Mouse (Mus musculus) limb, embryonic 13.5 days (tissue): ENCODE measurements around the gene Prn. TPM values are rescaled to one million over a fixed set of nuclear protein-coding genes. Genes with fewer than 3 reads are reported as not detected.

Experiments used
- ATAC-seq: fragments of 200-750 bp; cut with Nextera tagmentation; 2 replicates; pipeline ENCODE4 v1.8.0; 2017; ENCODE audit warnings: low read depth, moderate number of reproducible peaks, moderate TSS enrichment; ENCODE audit not compliant: low FRiP score
- H3K27ac ChIP-seq: fragments of 300-500 bp; sonication (generic); 2 replicates; pipeline ENCODE4 v1.5.1; 2015; ENCODE audit warnings: inconsistent platforms, mild to moderate bottlenecking, moderate library complexity
- H3K27me3 ChIP-seq: fragments of 300-500 bp; sonication (generic); 2 replicates; pipeline ENCODE4 v1.6.1; 2015; ENCODE audit warnings: mild to moderate bottlenecking, inconsistent platforms
- H3K36me3 ChIP-seq: fragments of 300-500 bp; sonication (generic); 2 replicates; pipeline ENCODE4 v1.6.1; 2015; ENCODE audit warnings: inconsistent platforms, mild to moderate bottlenecking, moderate library complexity
- H3K4me1 ChIP-seq: fragments of 300-500 bp; sonication (generic); 2 replicates; pipeline ENCODE4 v1.6.1; 2015; ENCODE audit warnings: inconsistent platforms
- H3K4me2 ChIP-seq: fragments of 300-500 bp; sonication (generic); replicated peaks from 2 replicates; pipeline ENCODE4 v1.6.1; 2015; ENCODE audit warnings: inconsistent platforms, mild to moderate bottlenecking, moderate library complexity
- H3K4me3 ChIP-seq: fragments of 300-500 bp; sonication (generic); 2 replicates; pipeline ENCODE4 v1.5.1; 2015; ENCODE audit warnings: moderate library complexity, mild to moderate bottlenecking, inconsistent platforms
- H3K9ac ChIP-seq: fragments of 300-500 bp; sonication (generic); 2 replicates; pipeline ENCODE4 v1.6.1; 2015; ENCODE audit warnings: mild to moderate bottlenecking, inconsistent platforms
- H3K9me3 ChIP-seq: fragments of 300-500 bp; sonication (generic); 2 replicates; pipeline ENCODE4 v1.6.1; 2016; ENCODE audit warnings: inconsistent platforms
- WGBS: fragments of 180-500 bp; shearing (Covaris S2); methylation state at CpG from one replicate; pipeline ENCODE4 v1.1.7; 2015; 5-methylcytosine and 5-hydroxymethylcytosine counted together
- polyA plus RNA-seq: library from polyadenylated mRNA; unstranded; fragments of >200 nt; fragmentation: Nextera tagmentation; extraction: Ambion mirVana; gene quantifications from 2 replicates; pipeline ENCODE4 v1.2.1, GENCODE M21; 2015

Prn gene
- polyA plus RNA-seq, 1 experiment from 2014 or later: not detected

- no peak overlapping the region for H3K9ac ChIP-seq
- no peak overlapping the region for H3K4me2 ChIP-seq
- no peak for ATAC-seq
- no peak overlapping the region for H3K4me3 ChIP-seq
- no peak overlapping the region for H3K27ac ChIP-seq
- WGBS: 55% methylated on average over 3 of the region's 3 CpGs
- no peaks in the 10 kb centered on the region for H3K27me3 ChIP-seq
- H3K9me3 ChIP-seq: no peaks in the 10 kb centered on the region
- H3K36me3 ChIP-seq: no peaks in the 10 kb centered on the region
- H3K4me1 ChIP-seq: peaks cover 15% of the 10 kb centered on the region
Observed at GRCm38 (mm10) chr2:131987950-131988349, 78.2 kb downstream of the Prn start.

- H3K4me2 ChIP-seq: no peak overlapping the region
- WGBS: 72% methylated on average over 2 of the region's 2 CpGs
- H3K36me3 ChIP-seq: no peaks in the 10 kb centered on the region
- H3K4me1 ChIP-seq: peaks cover 21% of the 10 kb centered on the region
- H3K27me3 ChIP-seq: no peaks in the 10 kb centered on the region
- H3K9me3 ChIP-seq: no peaks in the 10 kb centered on the region
- no peak overlapping the region for H3K9ac ChIP-seq
- no peak overlapping the region for H3K4me3 ChIP-seq
- no peak overlapping the region for H3K27ac ChIP-seq
- ATAC-seq: no peak
Observed at GRCm38 (mm10) chr2:131988550-131988949, 78.8 kb downstream of the Prn start.

GRCm38 (mm10) chr2:131992487-131992886, 82.7 kb downstream of the Prn start:
- ATAC-seq: no peak
- H3K27me3 ChIP-seq: no peaks in the 10 kb centered on the region
- H3K9ac ChIP-seq: no peak overlapping the region
- H3K4me3 ChIP-seq: no peak overlapping the region
- H3K36me3 ChIP-seq: no peaks in the 10 kb centered on the region
- no peaks in the 10 kb centered on the region for H3K9me3 ChIP-seq
- no peak overlapping the region for H3K27ac ChIP-seq
- 65% methylated on average over 2 of the region's 2 CpGs for WGBS
- peaks cover 25% of the 10 kb centered on the region for H3K4me1 ChIP-seq
- H3K4me2 ChIP-seq: no peak overlapping the region

DNA sequence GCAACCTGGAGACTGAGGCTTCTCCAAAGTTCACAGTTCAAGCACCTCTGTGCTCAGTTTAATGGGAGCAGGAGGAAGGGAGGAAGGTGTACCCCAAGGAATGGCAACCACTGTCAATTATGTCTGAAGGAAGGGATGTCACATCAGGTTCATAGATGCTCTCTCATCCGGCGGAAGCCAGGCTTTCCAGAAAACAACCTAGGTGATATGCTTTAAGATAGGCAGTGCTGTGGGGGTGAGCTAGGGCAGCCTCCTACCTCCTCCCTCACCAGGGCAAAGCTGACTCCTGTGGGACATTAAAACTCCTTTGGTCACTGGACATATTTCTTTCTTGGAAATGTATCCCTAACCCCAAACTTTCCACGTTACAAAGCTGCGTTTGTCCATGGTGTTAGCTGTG, 83.4 kb downstream of the Prn start:
- ATAC-seq: no peak
- Histone ChIP-seq H3K9ac (no peak overlapping the region), H3K36me3 (no peaks in the 10 kb centered on the region), H3K9me3 (no peaks in the 10 kb centered on the region), H3K27ac (peak overlapping the region; percentile 33; the same call in 1 of the 2 replicates), H3K27me3 (no peaks in the 10 kb centered on the region), H3K4me1 (peaks cover 25% of the 10 kb centered on the region), H3K4me3 (no peak overlapping the region), H3K4me2 (peak overlapping the region; percentile 47)
- WGBS: 58% methylated on average over 4 of the region's 4 CpGs

- peak overlapping the region; percentile 47 for H3K4me2 ChIP-seq
- peak; percentile 60 for ATAC-seq
- no peak overlapping the region for H3K4me3 ChIP-seq
Observed at GRCm38 (mm10) chr2:131993563-131994088, 83.9 kb downstream of the Prn start.

GRCm38 (mm10) chr2:131994971-131995370, 85.2 kb downstream of the Prn start:
- H3K4me1 ChIP-seq: peaks cover 25% of the 10 kb centered on the region
- no peak overlapping the region for H3K9ac ChIP-seq
- no peaks in the 10 kb centered on the region for H3K27me3 ChIP-seq
- H3K9me3 ChIP-seq: no peaks in the 10 kb centered on the region
- ATAC-seq: no peak
- no peaks in the 10 kb centered on the region; the same call in 1 of the 2 replicates for H3K36me3 ChIP-seq
- H3K27ac ChIP-seq: no peak overlapping the region
- H3K4me2 ChIP-seq: no peak overlapping the region
- no peak overlapping the region for H3K4me3 ChIP-seq
- 91% methylated on average over 6 of the region's 6 CpGs for WGBS

More at GRCm38 (mm10) chr2:131993563-131994088, 83.9 kb downstream of the Prn start:
- peaks cover 25% of the 10 kb centered on the region for H3K4me1 ChIP-seq
- peak overlapping the region; percentile 33; the same call in 1 of the 2 replicates for H3K27ac ChIP-seq
- no peak overlapping the region for H3K9ac ChIP-seq
- no peaks in the 10 kb centered on the region for H3K36me3 ChIP-seq
- WGBS: 11% methylated on average over 14 of the region's 14 CpGs
- H3K9me3 ChIP-seq: no peaks in the 10 kb centered on the region
- H3K27me3 ChIP-seq: no peaks in the 10 kb centered on the region

- WGBS: 83% methylated on average over 12 of the region's 12 CpGs
- Histone ChIP-seq H3K36me3 (no peaks in the 10 kb centered on the region; the same call in 1 of the 2 replicates), H3K4me3 (no peak overlapping the region), H3K9ac (no peak overlapping the region), H3K27me3 (no peaks in the 10 kb centered on the region), H3K4me2 (no peak overlapping the region), H3K27ac (no peak overlapping the region), H3K9me3 (no peaks in the 10 kb centered on the region), H3K4me1 (peaks cover 25% of the 10 kb centered on the region)
- no peak for ATAC-seq
Observed at GRCm38 (mm10) chr2:131995742-131996141, 86.0 kb downstream of the Prn start.

DNA sequence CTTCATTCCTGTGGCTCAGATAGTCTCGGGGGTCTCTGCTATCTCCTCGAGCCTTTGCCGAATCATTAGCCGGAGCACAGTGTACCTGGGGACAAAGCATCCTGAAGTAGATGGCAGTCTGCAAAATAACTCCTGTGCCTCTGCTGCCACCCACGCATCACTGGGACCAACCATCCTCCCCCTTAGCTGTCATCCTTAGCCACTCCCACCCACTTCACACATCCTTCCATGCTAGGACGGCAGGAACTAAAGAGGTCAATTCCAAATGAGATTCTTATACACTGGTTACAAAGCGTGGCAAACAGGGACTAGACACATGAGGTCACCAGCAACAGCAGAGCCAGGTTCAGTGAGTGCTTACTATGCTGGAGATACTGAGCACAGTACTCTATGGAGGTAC, 86.6 kb downstream of the Prn start:
- no peaks in the 10 kb centered on the region; the same call in 1 of the 2 replicates for H3K36me3 ChIP-seq
- ATAC-seq: no peak
- H3K4me1 ChIP-seq: peaks cover 25% of the 10 kb centered on the region
- no peak overlapping the region for H3K27ac ChIP-seq
- no peak overlapping the region for H3K9ac ChIP-seq
- H3K4me3 ChIP-seq: no peak overlapping the region
- 79% methylated on average over 7 of the region's 7 CpGs for WGBS
- no peaks in the 10 kb centered on the region for H3K9me3 ChIP-seq
- no peak overlapping the region for H3K4me2 ChIP-seq
- H3K27me3 ChIP-seq: no peaks in the 10 kb centered on the region

DNA sequence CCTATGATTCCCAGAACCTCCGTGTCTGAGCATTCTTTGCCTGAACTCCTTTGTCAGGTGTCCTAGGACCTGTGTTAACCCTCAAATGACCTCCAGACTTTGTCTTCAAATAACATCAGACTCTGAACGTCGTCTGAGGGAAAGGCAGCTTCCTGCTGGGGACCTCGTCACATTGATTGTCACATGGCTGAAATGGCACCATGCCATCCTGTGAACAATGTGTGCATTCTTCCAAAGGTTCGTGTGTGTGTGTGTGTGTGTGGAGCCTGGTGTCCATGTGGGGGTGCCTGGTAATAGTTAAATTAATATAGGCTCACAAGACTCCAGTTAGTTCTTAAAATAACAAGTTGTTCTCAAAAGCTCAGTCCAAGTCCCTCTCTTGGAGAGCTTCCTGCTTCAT, 87.6 kb downstream of the Prn start:
- Histone ChIP-seq H3K4me2 (no peak overlapping the region), H3K27ac (no peak overlapping the region), H3K9ac (no peak overlapping the region), H3K9me3 (no peaks in the 10 kb centered on the region), H3K4me1 (peaks cover 19% of the 10 kb centered on the region), H3K36me3 (no peaks in the 10 kb centered on the region; the same call in 1 of the 2 replicates), H3K27me3 (no peaks in the 10 kb centered on the region), H3K4me3 (no peak overlapping the region)
- WGBS: 44% methylated on average over 5 of the region's 5 CpGs
- ATAC-seq: no peak

DNA sequence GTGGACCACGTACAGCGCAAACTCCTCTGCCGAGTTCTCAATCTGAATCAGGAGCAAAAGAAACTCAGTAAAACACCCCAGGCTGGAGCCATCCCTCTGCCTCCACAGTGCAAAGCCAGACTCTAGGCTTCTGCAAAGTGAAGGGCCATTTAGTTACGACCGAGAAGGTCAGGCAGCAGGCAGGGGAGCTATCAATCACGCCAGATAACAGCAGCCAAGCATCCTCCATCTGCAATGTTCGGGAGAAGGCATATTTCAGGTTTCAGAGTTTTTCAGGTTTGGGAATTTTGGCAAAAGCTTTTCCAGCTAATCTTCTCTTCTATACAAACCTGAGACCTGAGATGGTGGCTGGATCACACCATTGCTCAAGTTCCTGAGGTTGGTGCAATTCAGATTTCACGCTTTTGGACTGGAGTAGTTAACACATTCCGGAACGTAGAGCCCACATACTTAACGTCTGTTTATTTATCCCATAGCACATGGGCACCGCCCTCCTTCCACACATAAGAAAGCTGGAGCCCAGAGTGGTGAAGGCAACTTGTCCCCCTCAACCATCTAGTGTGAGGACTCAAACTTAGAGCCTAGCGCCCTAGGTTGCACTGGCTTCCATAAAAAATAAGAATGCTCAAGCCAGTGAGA, 92.1 kb downstream of the Prn start:
- no peaks in the 10 kb centered on the region for H3K9me3 ChIP-seq
- H3K4me3 ChIP-seq: no peak overlapping the region
- no peak overlapping the region for H3K27ac ChIP-seq
- ATAC-seq: no peak
- WGBS: 41% methylated on average over 13 of the region's 13 CpGs
- H3K27me3 ChIP-seq: 0 out of 2 replicates have a peak, but pooled peaks cover 5% of the 10 kb centered on the region
- H3K4me1 ChIP-seq: peaks cover 35% of the 10 kb centered on the region
- no peak overlapping the region for H3K9ac ChIP-seq
- no peaks in the 10 kb centered on the region; the same call in 1 of the 2 replicates for H3K36me3 ChIP-seq
- H3K4me2 ChIP-seq: no peak overlapping the region

DNA sequence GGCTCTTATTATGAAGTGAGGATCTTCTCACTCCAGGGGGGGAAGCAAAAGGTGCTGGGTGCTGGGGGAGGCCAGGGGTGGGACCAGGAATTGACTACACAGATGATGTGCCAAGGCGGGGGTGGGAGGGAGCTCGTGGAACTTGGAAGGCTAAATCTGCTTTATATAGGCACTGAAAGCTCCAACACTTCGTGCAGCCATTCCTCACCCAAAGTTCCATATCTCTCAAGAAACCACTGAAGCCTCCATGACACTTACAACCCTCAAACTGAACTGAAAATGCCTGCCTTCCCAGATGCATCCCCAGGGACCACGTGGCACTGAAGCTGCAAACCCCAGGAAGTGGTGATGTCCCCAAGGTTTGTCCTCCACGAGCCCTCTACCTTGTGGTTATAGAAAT, 94.2 kb downstream of the Prn start:
- no peak for ATAC-seq
- Histone ChIP-seq H3K27ac (no peak overlapping the region), H3K27me3 (0 out of 2 replicates have a peak, but pooled peaks cover 5% of the 10 kb centered on the region), H3K9me3 (no peaks in the 10 kb centered on the region), H3K4me3 (no peak overlapping the region), H3K4me2 (no peak overlapping the region), H3K36me3 (no peaks in the 10 kb centered on the region; the same call in 1 of the 2 replicates), H3K4me1 (peaks cover 55% of the 10 kb centered on the region), H3K9ac (no peak overlapping the region)
- 74% methylated on average over 5 of the region's 5 CpGs for WGBS

GRCm38 (mm10) chr2:132004495-132005136, 94.9 kb downstream of the Prn start:
- Histone ChIP-seq H3K4me3 (no peak overlapping the region), H3K9ac (no peak overlapping the region), H3K27me3 (0 out of 2 replicates have a peak, but pooled peaks cover 5% of the 10 kb centered on the region), H3K27ac (peak overlapping the region; percentile 53; the same call in 1 of the 2 replicates), H3K4me2 (no peak overlapping the region), H3K36me3 (no peaks in the 10 kb centered on the region; the same call in 1 of the 2 replicates), H3K9me3 (no peaks in the 10 kb centered on the region), H3K4me1 (peaks cover 58% of the 10 kb centered on the region)
- 53% methylated on average over 9 of the region's 9 CpGs for WGBS
- no peak for ATAC-seq
